In the genomic region with DNA sequence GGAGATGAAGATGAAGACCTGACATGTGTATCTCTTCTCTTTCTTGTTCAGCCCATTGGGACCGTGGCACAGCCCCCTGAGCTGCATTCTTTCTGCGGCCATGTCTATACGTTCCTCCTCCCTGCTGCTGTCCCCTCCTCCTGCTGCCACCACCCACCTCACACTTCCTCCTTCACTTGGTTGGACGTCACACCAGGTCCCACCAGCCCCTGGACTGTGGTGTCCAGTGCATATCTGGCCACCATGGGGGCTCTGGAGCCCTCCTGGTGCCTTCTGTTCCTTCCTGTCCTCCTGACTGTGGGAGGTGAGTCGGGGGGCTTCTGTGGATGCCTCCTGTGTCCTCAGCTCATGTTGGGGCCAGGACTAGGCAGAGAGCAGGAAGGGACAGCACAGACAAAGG, we compare ENCODE assay signal across 9 mouse cellular contexts. TPM values are rescaled to one million over a fixed set of nuclear protein-coding genes. Genes with fewer than 3 reads are reported as not detected.
DNase-seq lines count a peak whose midpoint lies in the region; ATAC-seq lines count a peak whose summit lies in the region.
"Had no signal": no experiment of that assay in that cellular context is flagged by ENCODE, and none has a peak within 500 bp of the region (broad histone marks: within the 10 kb centered on the region; RNA-seq: fewer than 3 reads in every experiment).

Tyrobp (plus strand) TSS at position 165 of the 400 bp plus-strand sequence.

- H3K4me3 ChIP-seq in embryonic facial prominence, embryonic 11.5 days (ENCODE audit: low read depth, low read length): no peak within 1 kb of the TSS
- H3K4me3 ChIP-seq in hindbrain, embryonic 12.5 days: no peak within 1 kb of the TSS
- peak within 1 kb of the TSS; percentile 24 for H3K4me3 ChIP-seq in liver, embryonic 13.5 days (replicated peaks)
- no peak within 1 kb of the TSS for H3K4me3 ChIP-seq in neural tube, embryonic 14.5 days (ENCODE audit: low read depth, low read length)

- H3K4me1 ChIP-seq in embryonic facial prominence, embryonic 11.5 days (ENCODE audit: control insufficient read depth, insufficient read depth, low read length): no peaks in the 10 kb centered on the region
- no peaks in the 10 kb centered on the region for H3K4me1 ChIP-seq in hindbrain, embryonic 12.5 days
- H3K4me1 ChIP-seq in liver, embryonic 13.5 days (replicated peaks): no peaks in the 10 kb centered on the region
- H3K4me1 ChIP-seq in neural tube, embryonic 14.5 days (ENCODE audit: control insufficient read depth, insufficient read depth, low read length): no peaks in the 10 kb centered on the region

- no peaks in the 10 kb centered on the region for H3K9me3 ChIP-seq in embryonic facial prominence, embryonic 11.5 days (replicated peaks; ENCODE audit: control insufficient read depth, low read length)
- no peaks in the 10 kb centered on the region for H3K9me3 ChIP-seq in hindbrain, embryonic 12.5 days (replicated peaks)
- no peaks in the 10 kb centered on the region; the same call in 1 of the 2 replicates for H3K9me3 ChIP-seq in liver, embryonic 13.5 days (replicated peaks)
- H3K9me3 ChIP-seq in neural tube, embryonic 14.5 days (ENCODE audit: control insufficient read depth, low read length): no peaks in the 10 kb centered on the region

- 65% methylated on average over 5 of the region's 5 CpGs for WGBS in embryonic facial prominence, embryonic 11.5 days
- 70% methylated on average over 5 of the region's 5 CpGs for WGBS in hindbrain, embryonic 12.5 days
- 27% methylated on average over 5 of the region's 5 CpGs for WGBS in liver, embryonic 13.5 days (ENCODE audit: insufficient replicate concordance)
- 73% methylated on average over 5 of the region's 5 CpGs for WGBS in neural tube, embryonic 14.5 days

- H3K36me3 ChIP-seq in embryonic facial prominence, embryonic 11.5 days (replicated peaks; ENCODE audit: control insufficient read depth, insufficient read depth, low read depth, low read length): no peaks in the 10 kb centered on the region
- H3K36me3 ChIP-seq in hindbrain, embryonic 12.5 days: no peaks in the 10 kb centered on the region
- no peaks in the 10 kb centered on the region for H3K36me3 ChIP-seq in liver, embryonic 13.5 days
- H3K36me3 ChIP-seq in neural tube, embryonic 14.5 days (ENCODE audit: control insufficient read depth, insufficient read depth, low read length): no peaks in the 10 kb centered on the region

- H3K27ac ChIP-seq in embryonic facial prominence, embryonic 11.5 days (replicated peaks; ENCODE audit: low read depth, low read length): no peak within 1 kb of the TSS
- H3K27ac ChIP-seq in hindbrain, embryonic 12.5 days: no peak within 1 kb of the TSS
- H3K27ac ChIP-seq in liver, embryonic 13.5 days: peak within 1 kb of the TSS; percentile 37
- H3K27ac ChIP-seq in neural tube, embryonic 14.5 days (ENCODE audit: low read depth, low read length): no peak within 1 kb of the TSS

- no peaks in the 10 kb centered on the region for H3K27me3 ChIP-seq in embryonic facial prominence, embryonic 11.5 days (ENCODE audit: control insufficient read depth, insufficient read depth, low read length)
- H3K27me3 ChIP-seq in hindbrain, embryonic 12.5 days: peaks cover 6% of the 10 kb centered on the region; the same call in 1 of the 2 replicates
- no peaks in the 10 kb centered on the region for H3K27me3 ChIP-seq in liver, embryonic 13.5 days
- H3K27me3 ChIP-seq in neural tube, embryonic 14.5 days (ENCODE audit: control insufficient read depth, insufficient read depth, low read length): no peaks in the 10 kb centered on the region

- no peak for ATAC-seq in embryonic facial prominence, embryonic 11.5 days (replicated peaks; ENCODE audit: insufficient number of reproducible peaks, low FRiP score, low TSS enrichment, low read depth)
- ATAC-seq in hindbrain, embryonic 12.5 days (ENCODE audit: low FRiP score): no peak
- ATAC-seq in liver, embryonic 13.5 days (ENCODE audit: low read depth): no peak
- ATAC-seq in neural tube, embryonic 14.5 days (ENCODE audit: low read depth): no peak
- no peak for ATAC-seq in CD4-positive, CD25-positive, alpha-beta regulatory T cell, adult 4 months
- ATAC-seq: Patski had no signal

- no peak within 1 kb of the TSS for H3K9ac ChIP-seq in embryonic facial prominence, embryonic 11.5 days (replicated peaks; ENCODE audit: low read length)
- H3K9ac ChIP-seq in hindbrain, embryonic 12.5 days: no peak within 1 kb of the TSS
- H3K9ac ChIP-seq in liver, embryonic 13.5 days: 0 out of 2 replicates have a peak within 1 kb of the TSS, but pooled peaks have one; percentile 37
- H3K9ac ChIP-seq in neural tube, embryonic 14.5 days (replicated peaks; ENCODE audit: low read depth, low read length): no peak within 1 kb of the TSS

- no peak within 1 kb of the TSS for H3K4me2 ChIP-seq in embryonic facial prominence, embryonic 11.5 days (ENCODE audit: low read depth, low read length)
- no peak within 1 kb of the TSS for H3K4me2 ChIP-seq in hindbrain, embryonic 12.5 days (replicated peaks)
- no peak within 1 kb of the TSS for H3K4me2 ChIP-seq in liver, embryonic 13.5 days
- H3K4me2 ChIP-seq in neural tube, embryonic 14.5 days (ENCODE audit: low read depth, low read length): no peak within 1 kb of the TSS

- DNase-seq in left cerebral cortex, adult 18-20 months (ENCODE audit: low spot score in 2 of 2): no peak
- no peak for DNase-seq in left cerebral cortex, adult 9 months (ENCODE audit: low spot score in 2 of 2)
- no peak for DNase-seq in embryonic facial prominence, embryonic 11.5 days (ENCODE audit: low spot score)
- DNase-seq in liver, embryonic 13.5 days: no peak
- no peak for DNase-seq in gastrocnemius, adult 18-20 months (ENCODE audit: low spot score)

RNA-seq across cellular contexts. Expression of gene Tyrobp, which starts in this region (rescaled TPM):
- total RNA-seq in left cerebral cortex, adult 18-20 months (2021): 10 to 100 TPM; 29.8 to 30.7 TPM
- polyA plus RNA-seq in embryonic facial prominence, embryonic 11.5 days (2014; fragmentation: Nextera tagmentation; extraction: Ambion mirVana): 16.9 and 17.9 TPM in 2 replicates
- polyA plus RNA-seq in hindbrain, embryonic 12.5 days (2016; fragmentation: Nextera tagmentation; extraction: Ambion mirVana): 17.7 and 19.7 TPM in 2 replicates
- polyA plus RNA-seq in liver, embryonic 13.5 days (2015; fragmentation: Nextera tagmentation; extraction: Ambion mirVana): 65.8 and 80.0 TPM in 2 replicates
- polyA plus RNA-seq in neural tube, embryonic 14.5 days (2014; fragmentation: Nextera tagmentation; extraction: Ambion mirVana): 23.3 and 39.9 TPM in 2 replicates
- total RNA-seq in gastrocnemius, adult 18-20 months (2021): 1 to 10 TPM; 3.3 to 6.3 TPM
- polyA plus RNA-seq in CD4-positive, CD25-positive, alpha-beta regulatory T cell, adult 4 months (2017; shearing (Covaris generic)): 1 to 10 TPM; 6.4 to 7.1 TPM
- polyA plus RNA-seq: Patski had no signal

Comparison
In these comparisons a context has a peak if more than half of its experiments do, and no peak if none do; other contexts are left out.
1. RNA of gene Tyrobp (total RNA-seq): 29.8 to 30.7 TPM in left cerebral cortex, adult 18-20 months; 3.3 to 6.3 TPM in gastrocnemius, adult 18-20 months; every median in the first group is over 4 times any median in the second.